Mouse (Mus musculus): ENCODE measurements around the gene A430078G23Rik. TPM values are rescaled to one million over a fixed set of nuclear protein-coding genes. Genes with fewer than 3 reads are reported as not detected.

A430078G23Rik gene
- polyA plus RNA-seq, 1 experiment from 2014 or later, result 0.13 TPM

DNA sequence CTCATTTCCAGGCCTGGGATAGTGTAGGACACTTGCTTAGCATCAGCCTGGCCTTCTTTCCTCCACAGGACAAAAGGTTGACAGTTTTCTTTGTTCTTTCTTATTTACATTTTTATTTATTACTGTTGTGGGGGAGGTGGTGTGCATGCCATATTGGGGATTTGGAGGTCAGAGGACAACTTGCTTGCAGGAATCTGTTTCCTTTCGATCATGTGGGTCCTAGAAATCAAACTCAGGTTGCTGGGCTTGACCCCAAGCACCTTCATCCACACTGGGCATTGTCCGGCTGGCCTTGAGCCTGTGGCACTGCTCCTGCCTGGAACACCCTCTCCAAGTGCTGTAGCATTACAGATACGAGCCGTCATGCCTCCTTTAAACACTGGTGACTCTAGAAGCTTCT lies 63.6 kb downstream of the A430078G23Rik start:
- WGBS, result 23% methylated on average over 4 of the region's 4 CpGs
- H3K4me1 ChIP-seq, result peaks cover 46% of the 10 kb centered on the region
- no peak for ATAC-seq (ENCODE audit: low FRiP score, low read depth)

GRCm38 (mm10) chr8:3417455-3417854 lies 64.2 kb downstream of the A430078G23Rik start:
- 4% methylated on average over 8 of the region's 8 CpGs for WGBS

More for the DNA sequence above, 63.6 kb downstream of the A430078G23Rik start:
- no peaks in the 10 kb centered on the region for H3K9me3 ChIP-seq
- no peak overlapping the region for H3K27ac ChIP-seq
- no peak overlapping the region for H3K9ac ChIP-seq
- H3K4me2 ChIP-seq (replicated peaks), result 0 out of 2 replicates have a peak overlapping the region, but pooled peaks have one; percentile 4
- no peaks in the 10 kb centered on the region for H3K27me3 ChIP-seq (replicated peaks)
- H3K36me3 ChIP-seq, result no peaks in the 10 kb centered on the region
- H3K4me3 ChIP-seq, result no peak overlapping the region

DNA sequence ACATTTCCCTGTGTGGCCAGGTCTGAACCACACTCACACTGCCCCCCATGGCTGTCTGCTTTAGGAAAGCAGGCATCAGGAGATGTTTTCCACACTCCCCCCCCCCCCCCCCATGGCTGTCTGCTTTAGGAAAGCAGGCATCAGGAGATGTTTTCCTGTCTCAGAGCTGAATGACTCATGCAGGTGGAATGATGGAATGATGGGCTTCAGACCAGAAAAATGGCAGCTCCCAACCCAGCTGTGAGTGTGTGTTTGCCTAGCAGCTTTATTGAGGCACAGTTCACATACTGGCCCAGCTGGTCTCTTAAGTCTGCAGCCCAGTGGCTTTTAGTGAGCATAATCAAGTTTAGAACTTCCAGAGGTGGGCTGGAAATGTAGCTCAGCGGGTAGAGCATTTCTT lies 64.9 kb downstream of the A430078G23Rik start:
- ATAC-seq (ENCODE audit: low FRiP score, low read depth), result no peak
- Histone ChIP-seq H3K4me1 (peaks cover 46% of the 10 kb centered on the region), H3K4me3 (no peak overlapping the region), H3K9ac (no peak overlapping the region), H3K4me2 (replicated peaks) (no peak overlapping the region), H3K36me3 (no peaks in the 10 kb centered on the region), H3K27ac (no peak overlapping the region), H3K27me3 (replicated peaks) (no peaks in the 10 kb centered on the region), H3K9me3 (no peaks in the 10 kb centered on the region)
- 84% methylated on average over 1 of the region's 1 CpGs for WGBS

More at GRCm38 (mm10) chr8:3417455-3417854, 64.2 kb downstream of the A430078G23Rik start:
- peaks cover 46% of the 10 kb centered on the region for H3K4me1 ChIP-seq
- H3K4me2 ChIP-seq (replicated peaks), result peak overlapping the region; percentile 4; the same call in 1 of the 2 replicates
- H3K9ac ChIP-seq, result no peak overlapping the region
- no peaks in the 10 kb centered on the region for H3K9me3 ChIP-seq
- H3K27ac ChIP-seq, result no peak overlapping the region
- H3K4me3 ChIP-seq, result no peak overlapping the region
- no peaks in the 10 kb centered on the region for H3K27me3 ChIP-seq (replicated peaks)
- 0 out of 2 replicates have a peak, but pooled peaks have one; percentile 31 for ATAC-seq (ENCODE audit: low FRiP score, low read depth)
- no peaks in the 10 kb centered on the region for H3K36me3 ChIP-seq

GRCm38 (mm10) chr8:3420105-3420706 lies 67.0 kb downstream of the A430078G23Rik start:
- Histone ChIP-seq H3K27me3 (replicated peaks) (no peaks in the 10 kb centered on the region), H3K9ac (no peak overlapping the region), H3K4me2 (replicated peaks) (no peak overlapping the region), H3K4me1 (peaks cover 35% of the 10 kb centered on the region), H3K9me3 (no peaks in the 10 kb centered on the region), H3K27ac (no peak overlapping the region), H3K36me3 (no peaks in the 10 kb centered on the region), H3K4me3 (no peak overlapping the region)
- WGBS, result 72% methylated on average over 10 of the region's 10 CpGs
- no peak for ATAC-seq (ENCODE audit: low FRiP score, low read depth)

- H3K27me3 ChIP-seq (replicated peaks), result no peaks in the 10 kb centered on the region
- H3K27ac ChIP-seq, result no peak overlapping the region
- no peak overlapping the region for H3K4me2 ChIP-seq (replicated peaks)
- WGBS, result 91% methylated on average over 5 of the region's 5 CpGs
- H3K4me1 ChIP-seq, result peaks cover 24% of the 10 kb centered on the region
- no peak overlapping the region for H3K9ac ChIP-seq
- H3K4me3 ChIP-seq, result no peak overlapping the region
- H3K36me3 ChIP-seq, result no peaks in the 10 kb centered on the region
- ATAC-seq (ENCODE audit: low FRiP score, low read depth), result no peak
- H3K9me3 ChIP-seq, result no peaks in the 10 kb centered on the region
Measured at GRCm38 (mm10) chr8:3421507-3421906, 68.3 kb downstream of the A430078G23Rik start.

GRCm38 (mm10) chr8:3425217-3425616 lies 72.0 kb downstream of the A430078G23Rik start:
- no peaks in the 10 kb centered on the region for H3K27me3 ChIP-seq (replicated peaks)
- no peak overlapping the region for H3K9ac ChIP-seq
- peaks cover 19% of the 10 kb centered on the region for H3K36me3 ChIP-seq
- H3K9me3 ChIP-seq, result no peaks in the 10 kb centered on the region
- no peak overlapping the region for H3K4me2 ChIP-seq (replicated peaks)
- WGBS, result 94% methylated on average over 5 of the region's 5 CpGs
- H3K4me3 ChIP-seq, result no peak overlapping the region
- no peak overlapping the region for H3K27ac ChIP-seq
- H3K4me1 ChIP-seq, result peaks cover 3% of the 10 kb centered on the region; the same call in 1 of the 2 replicates
- no peak for ATAC-seq (ENCODE audit: low FRiP score, low read depth)

DNA sequence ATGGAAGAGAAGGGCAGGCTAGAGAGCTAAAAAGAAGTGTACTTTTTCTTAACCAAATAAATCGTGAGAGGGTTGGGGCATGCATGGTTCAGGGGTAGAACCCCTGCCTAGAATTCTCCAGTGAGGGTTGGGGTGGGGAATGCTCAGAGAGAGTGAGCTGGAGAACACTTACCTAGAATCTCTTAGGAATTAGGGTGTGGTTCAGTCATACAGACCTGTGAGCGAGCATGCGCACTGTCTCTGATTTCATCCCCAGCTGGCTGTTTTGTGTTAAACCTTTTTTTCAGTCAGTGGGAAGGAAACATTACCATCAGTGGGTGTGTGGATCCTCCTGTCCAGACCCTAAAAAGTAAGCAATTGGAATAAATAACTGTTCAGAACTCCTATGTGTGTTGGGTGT lies 73.0 kb downstream of the A430078G23Rik start:
- Histone ChIP-seq H3K36me3 (peaks cover 28% of the 10 kb centered on the region), H3K27ac (no peak overlapping the region), H3K9me3 (no peaks in the 10 kb centered on the region), H3K4me2 (replicated peaks) (no peak overlapping the region), H3K9ac (no peak overlapping the region), H3K4me3 (no peak overlapping the region), H3K4me1 (no peaks in the 10 kb centered on the region), H3K27me3 (replicated peaks) (no peaks in the 10 kb centered on the region)
- no peak for ATAC-seq (ENCODE audit: low FRiP score, low read depth)
- 88% methylated on average over 3 of the region's 3 CpGs for WGBS

DNA sequence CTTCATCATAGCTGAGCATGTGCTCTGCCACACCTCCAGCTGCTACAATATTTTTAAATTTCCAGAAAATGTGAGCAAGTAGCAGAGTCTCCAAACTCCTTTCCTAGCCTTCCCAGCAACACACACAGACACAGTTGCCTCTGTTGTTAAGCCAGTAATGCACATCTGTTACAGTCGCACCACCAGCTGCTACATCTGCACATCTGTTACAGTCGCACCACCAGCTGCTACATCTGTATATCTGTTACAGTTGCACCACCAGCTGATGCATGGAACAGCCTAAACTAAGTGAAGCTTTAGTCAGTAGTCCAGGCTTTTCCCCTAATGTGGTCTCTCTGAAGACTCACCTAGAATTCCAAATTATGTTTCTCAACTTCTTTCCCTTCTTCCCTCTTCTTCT lies 75.2 kb downstream of the A430078G23Rik start:
- H3K4me3 ChIP-seq, result no peak overlapping the region
- no peaks in the 10 kb centered on the region for H3K27me3 ChIP-seq (replicated peaks)
- no peak overlapping the region for H3K27ac ChIP-seq
- no peaks in the 10 kb centered on the region for H3K4me1 ChIP-seq
- H3K36me3 ChIP-seq, result peaks cover 49% of the 10 kb centered on the region
- no peak for ATAC-seq (ENCODE audit: low FRiP score, low read depth)
- no peaks in the 10 kb centered on the region for H3K9me3 ChIP-seq
- no peak overlapping the region for H3K9ac ChIP-seq
- H3K4me2 ChIP-seq (replicated peaks), result no peak overlapping the region
- WGBS, result 88% methylated on average over 2 of the region's 2 CpGs

DNA sequence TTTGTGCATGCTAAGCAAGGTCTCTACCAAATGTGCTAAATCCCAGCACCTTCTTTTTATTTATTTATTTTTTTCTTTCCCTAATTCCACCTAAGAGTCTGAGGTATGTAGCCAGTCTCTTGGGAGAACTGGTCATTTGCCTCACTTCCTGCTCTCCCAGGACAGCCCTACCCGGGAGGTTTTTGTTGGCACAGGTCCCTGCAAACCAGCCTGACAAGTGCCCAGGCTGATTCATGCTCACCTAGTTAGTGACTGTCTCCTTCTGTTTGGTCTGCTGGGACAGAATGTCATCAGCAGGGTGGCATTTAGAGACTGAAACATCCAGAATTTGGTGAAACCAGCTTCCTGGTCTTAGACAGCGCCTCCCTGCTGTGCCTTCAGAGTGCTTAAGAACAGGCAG lies 76.8 kb downstream of the A430078G23Rik start:
- WGBS, result 85% methylated on average over 2 of the region's 2 CpGs
- no peaks in the 10 kb centered on the region for H3K27me3 ChIP-seq (replicated peaks)
- ATAC-seq (ENCODE audit: low FRiP score, low read depth), result no peak

GRCm38 (mm10) chr8:3431113-3431512 lies 77.9 kb downstream of the A430078G23Rik start:
- no peak overlapping the region for H3K27ac ChIP-seq
- ATAC-seq (ENCODE audit: low FRiP score, low read depth), result no peak
- no peaks in the 10 kb centered on the region for H3K4me1 ChIP-seq
- no peaks in the 10 kb centered on the region for H3K27me3 ChIP-seq (replicated peaks)
- no peak overlapping the region for H3K4me2 ChIP-seq (replicated peaks)
- H3K4me3 ChIP-seq, result no peak overlapping the region
- no peaks in the 10 kb centered on the region for H3K9me3 ChIP-seq
- H3K36me3 ChIP-seq, result peaks cover 66% of the 10 kb centered on the region
- WGBS, result 92% methylated on average over 3 of the region's 3 CpGs
- no peak overlapping the region for H3K9ac ChIP-seq

More for the DNA sequence above, 76.8 kb downstream of the A430078G23Rik start:
- Histone ChIP-seq H3K9ac (no peak overlapping the region), H3K4me3 (no peak overlapping the region), H3K9me3 (no peaks in the 10 kb centered on the region), H3K27ac (no peak overlapping the region), H3K36me3 (peaks cover 58% of the 10 kb centered on the region), H3K4me1 (no peaks in the 10 kb centered on the region), H3K4me2 (replicated peaks) (no peak overlapping the region)

- Histone ChIP-seq H3K4me2 (replicated peaks) (no peak overlapping the region), H3K9ac (no peak overlapping the region), H3K27me3 (replicated peaks) (no peaks in the 10 kb centered on the region), H3K36me3 (peaks cover 86% of the 10 kb centered on the region), H3K27ac (no peak overlapping the region), H3K9me3 (no peaks in the 10 kb centered on the region), H3K4me3 (no peak overlapping the region), H3K4me1 (no peaks in the 10 kb centered on the region)
- no peak for ATAC-seq (ENCODE audit: low FRiP score, low read depth)
- 87% methylated on average over 5 of the region's 6 CpGs for WGBS
Measured at GRCm38 (mm10) chr8:3436492-3436891, 83.3 kb downstream of the A430078G23Rik start.

GRCm38 (mm10) chr8:3439510-3439909 lies 86.3 kb downstream of the A430078G23Rik start:
- Histone ChIP-seq H3K4me2 (replicated peaks) (no peak overlapping the region), H3K36me3 (peaks cover 73% of the 10 kb centered on the region), H3K27me3 (replicated peaks) (no peaks in the 10 kb centered on the region), H3K27ac (no peak overlapping the region), H3K4me1 (no peaks in the 10 kb centered on the region), H3K9me3 (no peaks in the 10 kb centered on the region), H3K9ac (no peak overlapping the region), H3K4me3 (no peak overlapping the region)
- no peak for ATAC-seq (ENCODE audit: low FRiP score, low read depth)
- 80% methylated on average over 12 of the region's 12 CpGs for WGBS
